Mouse (Mus musculus): ENCODE results near the gene Rbm47. TPM values are rescaled to one million over a fixed set of nuclear protein-coding genes. Genes with fewer than 3 reads are reported as not detected.
"Not testable (repeated sequence)": the region's sequence is repeated elsewhere in the genome, so short reads cannot be mapped to it uniquely, and the experiment has no call there.

The Rbm47 gene
- polyA plus RNA-seq, 1 experiment from 2014 or later: 3.6 TPM

DNA sequence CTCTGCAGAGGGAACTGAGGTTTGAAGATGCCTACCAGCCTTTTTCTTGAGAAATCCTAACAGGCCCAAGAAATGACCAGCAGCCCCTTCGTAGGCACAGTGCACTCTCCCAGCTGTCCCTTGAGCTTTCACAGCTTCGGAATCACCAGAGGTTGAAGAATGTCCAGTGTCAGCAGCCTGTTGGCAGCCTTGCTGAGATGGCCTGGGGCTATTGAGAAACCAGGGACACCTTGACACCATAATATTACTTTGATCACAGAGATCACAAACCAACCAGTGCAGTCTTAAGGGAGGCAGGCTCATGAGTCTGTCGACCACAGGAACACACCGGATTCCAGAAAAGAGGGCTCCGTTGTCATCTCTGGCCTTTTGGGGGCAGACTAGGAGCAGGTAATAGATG is 171.7 kb downstream of the Rbm47 start:
- Histone ChIP-seq H3K4me3 (no peak overlapping the region), H3K27ac (no peak overlapping the region), H3K9me3 (no peaks in the 10 kb centered on the region), H3K36me3 (no peaks in the 10 kb centered on the region), H3K4me1 (peaks cover 16% of the 10 kb centered on the region), H3K27me3 (ENCODE audit: insufficient read depth, poor library complexity, severe bottlenecking) (no peaks in the 10 kb centered on the region)
- no peak for DNase-seq (ENCODE audit: low spot score)
- WGBS: 68% methylated on average over 5 of the region's 5 CpGs

GRCm38 (mm10) chr5:66000567-66001125 is 172.3 kb downstream of the Rbm47 start:
- Histone ChIP-seq H3K4me1 (peaks cover 16% of the 10 kb centered on the region), H3K27ac (no peak overlapping the region), H3K9me3 (no peaks in the 10 kb centered on the region), H3K27me3 (ENCODE audit: insufficient read depth, poor library complexity, severe bottlenecking) (no peaks in the 10 kb centered on the region), H3K36me3 (no peaks in the 10 kb centered on the region), H3K4me3 (no peak overlapping the region)
- DNase-seq (ENCODE audit: low spot score): no peak
- 60% methylated on average over 6 of the region's 6 CpGs for WGBS

DNA sequence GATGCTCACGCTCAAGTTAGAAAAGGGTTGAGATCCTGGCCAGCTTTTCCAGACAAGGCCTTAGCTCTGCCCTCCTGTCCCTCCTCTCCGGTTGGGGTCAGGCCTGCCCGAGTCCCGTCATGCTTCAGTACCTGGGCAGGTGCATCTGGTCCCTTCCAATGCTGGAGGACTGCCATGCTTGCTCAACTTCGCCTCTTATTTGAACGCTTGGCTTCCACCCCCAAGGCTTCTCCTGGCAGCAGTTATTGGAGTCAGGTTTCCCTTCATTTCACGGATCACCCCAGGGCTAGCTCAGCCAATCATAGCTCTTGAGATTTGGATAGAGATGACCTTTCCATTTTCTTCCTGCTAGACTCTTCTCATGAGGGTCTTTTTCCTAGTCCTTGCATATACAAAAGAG is 172.8 kb downstream of the Rbm47 start:
- 76% methylated on average over 7 of the region's 7 CpGs for WGBS
- DNase-seq (ENCODE audit: low spot score): no peak
- Histone ChIP-seq H3K27ac (no peak overlapping the region), H3K4me3 (no peak overlapping the region), H3K27me3 (ENCODE audit: insufficient read depth, poor library complexity, severe bottlenecking) (no peaks in the 10 kb centered on the region), H3K36me3 (no peaks in the 10 kb centered on the region), H3K4me1 (peaks cover 14% of the 10 kb centered on the region), H3K9me3 (no peaks in the 10 kb centered on the region)

DNA sequence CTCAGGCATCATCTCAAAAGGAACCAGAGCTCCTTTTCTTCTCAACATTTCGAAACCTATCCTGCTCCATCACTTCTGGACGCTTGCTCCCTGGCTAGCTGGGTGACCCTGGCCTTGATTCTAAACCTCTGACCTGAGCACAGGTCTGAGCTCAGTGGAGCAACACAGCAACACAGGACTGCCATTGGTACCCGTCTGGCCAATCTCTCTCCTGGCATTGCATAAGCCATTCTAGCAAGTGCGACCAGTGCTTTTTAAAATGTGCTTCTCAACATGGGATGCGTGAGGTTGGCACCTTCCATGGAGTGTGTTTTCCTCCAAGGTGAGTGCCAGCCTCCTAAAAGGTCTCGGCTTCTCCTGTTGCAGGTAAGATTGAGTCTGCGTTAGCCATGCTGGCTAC is 173.8 kb downstream of the Rbm47 start:
- no peaks in the 10 kb centered on the region for H3K36me3 ChIP-seq
- H3K4me3 ChIP-seq: no peak overlapping the region
- H3K27ac ChIP-seq: no peak overlapping the region
- peaks cover 4% of the 10 kb centered on the region for H3K4me1 ChIP-seq
- no peaks in the 10 kb centered on the region for H3K27me3 ChIP-seq (ENCODE audit: insufficient read depth, poor library complexity, severe bottlenecking)
- DNase-seq (ENCODE audit: low spot score): no peak
- no peaks in the 10 kb centered on the region for H3K9me3 ChIP-seq
- 85% methylated on average over 7 of the region's 7 CpGs for WGBS

GRCm38 (mm10) chr5:65997813-65998212 is 175.1 kb downstream of the Rbm47 start:
- Histone ChIP-seq H3K4me3 (no peak overlapping the region), H3K27ac (no peak overlapping the region), H3K4me1 (no peaks in the 10 kb centered on the region), H3K27me3 (ENCODE audit: insufficient read depth, poor library complexity, severe bottlenecking) (no peaks in the 10 kb centered on the region), H3K9me3 (no peaks in the 10 kb centered on the region), H3K36me3 (no peaks in the 10 kb centered on the region)
- DNase-seq (ENCODE audit: low spot score): no peak

GRCm38 (mm10) chr5:65994643-65995042 is 178.3 kb downstream of the Rbm47 start:
- H3K27me3 ChIP-seq (ENCODE audit: insufficient read depth, poor library complexity, severe bottlenecking): no peaks in the 10 kb centered on the region
- H3K4me3 ChIP-seq: no peak overlapping the region
- 67% methylated on average over 6 of the region's 6 CpGs for WGBS
- no peak overlapping the region for H3K27ac ChIP-seq
- H3K36me3 ChIP-seq: no peaks in the 10 kb centered on the region
- no peaks in the 10 kb centered on the region for H3K9me3 ChIP-seq
- no peaks in the 10 kb centered on the region for H3K4me1 ChIP-seq
- DNase-seq (ENCODE audit: low spot score): no peak

DNA sequence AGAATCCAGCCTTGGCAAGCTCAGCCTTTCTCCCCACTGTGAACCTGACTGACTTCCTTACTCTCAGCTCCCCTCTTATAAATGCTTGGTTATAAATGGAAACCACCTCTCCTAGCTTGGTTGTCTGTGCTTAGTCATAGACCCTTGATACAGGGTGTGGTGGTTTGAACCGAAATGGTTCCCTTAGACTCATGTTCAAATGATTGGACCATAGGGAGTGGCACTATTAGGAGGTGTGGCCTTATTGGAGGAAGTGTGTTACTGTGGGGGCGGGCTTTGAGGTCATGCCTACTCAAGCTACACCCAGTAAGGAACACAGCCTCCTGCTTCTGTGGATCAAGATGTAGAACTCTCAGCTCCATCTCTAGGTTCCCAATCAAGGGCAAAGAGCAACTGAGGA is 181.7 kb downstream of the Rbm47 start:
- H3K9me3 ChIP-seq: no peaks in the 10 kb centered on the region
- WGBS: 78% methylated on average over 2 of the region's 2 CpGs
- H3K4me3 ChIP-seq: no peak overlapping the region
- H3K4me1 ChIP-seq: no peaks in the 10 kb centered on the region
- no peaks in the 10 kb centered on the region for H3K27me3 ChIP-seq (ENCODE audit: insufficient read depth, poor library complexity, severe bottlenecking)
- no peak for DNase-seq (ENCODE audit: low spot score)
- no peaks in the 10 kb centered on the region for H3K36me3 ChIP-seq
- no peak overlapping the region for H3K27ac ChIP-seq

GRCm38 (mm10) chr5:65987004-65987403 is 185.9 kb downstream of the Rbm47 start:
- not testable (repeated sequence) for H3K27ac ChIP-seq; H3K36me3 ChIP-seq; H3K4me1 ChIP-seq; DNase-seq (ENCODE audit: low spot score); H3K9me3 ChIP-seq; H3K27me3 ChIP-seq (ENCODE audit: insufficient read depth, poor library complexity, severe bottlenecking); H3K4me3 ChIP-seq
- WGBS: 64% methylated on average over 3 of the region's 3 CpGs

DNA sequence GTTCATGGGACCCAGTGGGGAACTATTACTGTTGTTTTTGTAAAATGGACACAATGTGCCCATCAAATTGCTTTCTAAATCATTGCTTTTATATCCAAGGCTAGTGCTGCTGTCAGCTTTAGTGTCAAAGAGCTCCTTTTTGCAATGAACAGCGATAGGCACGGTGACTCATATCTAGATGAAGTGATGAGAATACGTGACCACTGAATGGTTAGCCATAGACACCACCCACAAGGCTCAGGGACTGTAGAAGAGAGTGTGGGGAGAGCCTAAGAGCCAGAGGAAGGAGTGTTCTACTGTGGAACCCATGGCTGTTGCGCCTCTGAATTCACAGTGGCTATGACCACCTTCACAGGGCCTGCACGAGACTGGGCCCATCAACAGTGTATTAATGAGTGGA is 186.5 kb downstream of the Rbm47 start:
- Histone ChIP-seq H3K27ac (no peak overlapping the region), H3K4me1 (no peaks in the 10 kb centered on the region), H3K4me3 (no peak overlapping the region), H3K27me3 (ENCODE audit: insufficient read depth, poor library complexity, severe bottlenecking) (no peaks in the 10 kb centered on the region), H3K9me3 (no peaks in the 10 kb centered on the region), H3K36me3 (no peaks in the 10 kb centered on the region)
- no peak for DNase-seq (ENCODE audit: low spot score)
- 86% methylated on average over 5 of the region's 5 CpGs for WGBS

DNA sequence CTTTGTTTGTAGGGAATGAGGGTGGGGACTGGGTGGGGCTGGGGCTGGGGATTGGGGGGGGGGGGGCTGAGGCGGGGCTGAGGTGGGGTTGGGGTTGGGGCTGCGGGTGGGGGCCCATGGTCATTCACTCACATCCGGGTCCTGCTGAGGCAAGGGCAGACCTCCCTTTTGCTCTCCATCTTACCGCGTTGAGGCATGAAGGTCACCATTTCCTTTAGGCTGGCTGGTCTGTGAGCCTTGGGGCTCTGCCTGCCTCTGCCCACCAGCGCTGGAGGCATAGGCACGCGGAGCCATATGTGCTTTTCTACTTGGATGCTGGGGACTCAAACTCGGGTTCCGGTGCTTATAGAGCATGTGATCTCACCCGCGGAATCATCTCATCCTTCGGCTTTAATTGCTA is 197.2 kb downstream of the Rbm47 start:
- WGBS: 93% methylated on average over 13 of the region's 13 CpGs
- Histone ChIP-seq H3K9me3 (no peaks in the 10 kb centered on the region), H3K4me1 (no peaks in the 10 kb centered on the region), H3K36me3 (no peaks in the 10 kb centered on the region), H3K27me3 (ENCODE audit: insufficient read depth, poor library complexity, severe bottlenecking) (no peaks in the 10 kb centered on the region), H3K4me3 (no peak overlapping the region), H3K27ac (no peak overlapping the region)
- DNase-seq (ENCODE audit: low spot score): no peak

DNA sequence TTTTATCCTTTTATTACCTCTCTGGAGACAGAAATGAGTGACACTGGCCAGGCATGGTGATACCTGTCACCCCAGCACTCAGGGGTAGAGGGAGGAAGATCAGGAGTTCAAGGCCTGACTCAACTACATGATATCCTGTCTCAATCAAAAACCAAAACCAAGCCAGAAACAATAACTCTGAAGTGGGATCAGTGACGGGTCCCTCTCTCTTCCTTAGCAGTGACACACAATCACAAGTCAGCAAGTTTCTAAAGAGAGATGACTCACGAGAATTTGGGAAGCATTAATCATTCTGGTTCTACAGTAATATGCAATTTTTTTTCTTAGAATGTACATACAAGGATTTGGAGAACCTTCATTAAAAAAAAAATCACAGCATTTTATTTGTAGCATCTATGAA is 199.7 kb downstream of the Rbm47 start:
- H3K4me3 ChIP-seq: no peak overlapping the region
- no peaks in the 10 kb centered on the region for H3K9me3 ChIP-seq
- H3K27ac ChIP-seq: no peak overlapping the region
- no peaks in the 10 kb centered on the region for H3K4me1 ChIP-seq
- H3K36me3 ChIP-seq: no peaks in the 10 kb centered on the region
- 69% methylated on average over 2 of the region's 2 CpGs for WGBS
- DNase-seq (ENCODE audit: low spot score): no peak
- H3K27me3 ChIP-seq (ENCODE audit: insufficient read depth, poor library complexity, severe bottlenecking): no peaks in the 10 kb centered on the region

GRCm38 (mm10) chr5:65968004-65968403 is 204.9 kb downstream of the Rbm47 start:
- Histone ChIP-seq H3K9me3 (no peaks in the 10 kb centered on the region), H3K27ac (no peak overlapping the region), H3K36me3 (no peaks in the 10 kb centered on the region), H3K4me3 (no peak overlapping the region), H3K4me1 (no peaks in the 10 kb centered on the region), H3K27me3 (ENCODE audit: insufficient read depth, poor library complexity, severe bottlenecking) (peaks cover 8% of the 10 kb centered on the region; the same call in 1 of the 2 replicates)
- WGBS: 86% methylated on average over 3 of the region's 3 CpGs
- no peak for DNase-seq (ENCODE audit: low spot score)

DNA sequence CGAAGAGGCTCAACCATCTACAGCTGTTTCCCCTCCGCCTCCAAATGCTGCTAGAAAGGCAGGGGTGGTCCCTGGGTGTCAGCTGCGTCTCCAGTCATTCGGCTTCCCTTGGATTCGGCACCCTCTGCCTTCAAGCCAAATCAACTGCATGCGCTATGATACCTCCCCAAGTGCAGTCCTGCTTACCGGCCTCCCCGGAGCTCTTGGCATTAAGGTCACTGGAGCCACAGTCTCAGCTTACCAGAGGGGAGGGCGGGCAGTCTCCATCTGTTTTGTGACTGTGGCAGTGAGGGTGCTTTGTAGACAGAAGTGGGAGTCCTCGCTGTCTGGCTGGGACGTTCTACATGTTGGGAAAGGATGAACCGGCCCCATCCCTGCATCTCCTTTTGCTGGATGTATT is 205.8 kb downstream of the Rbm47 start:
- peaks cover 8% of the 10 kb centered on the region; the same call in 1 of the 2 replicates for H3K27me3 ChIP-seq (ENCODE audit: insufficient read depth, poor library complexity, severe bottlenecking)
- no peak overlapping the region for H3K27ac ChIP-seq
- DNase-seq (ENCODE audit: low spot score): no peak
- H3K4me3 ChIP-seq: no peak overlapping the region
- H3K9me3 ChIP-seq: no peaks in the 10 kb centered on the region
- 45% methylated on average over 12 of the region's 12 CpGs for WGBS
- H3K4me1 ChIP-seq: no peaks in the 10 kb centered on the region
- no peaks in the 10 kb centered on the region for H3K36me3 ChIP-seq
